Mouse (Mus musculus) hindbrain, embryonic 14.5 days (tissue): ENCODE measurements around the gene Tcea3. TPM values are rescaled to one million over a fixed set of nuclear protein-coding genes. Genes with fewer than 3 reads are reported as not detected.

Experiments
- ATAC-seq: fragments of 200-750 bp; cut with Nextera tagmentation; 2 replicates; pipeline ENCODE4 v1.8.0; 2017; ENCODE audit warnings: moderate number of reproducible peaks, mild to moderate bottlenecking, moderate TSS enrichment, moderate library complexity; ENCODE audit not compliant: low FRiP score
- DNase-seq: peaks from one replicate; pipeline ENCODE4 v3.0.0-alpha.2; 2015; ENCODE audit warnings: low spot score
- H3K27ac ChIP-seq: fragments of 300-500 bp; sonication (generic); 2 replicates; pipeline ENCODE4 v1.5.1; 2014; ENCODE audit warnings: mild to moderate bottlenecking, moderate library complexity
- H3K27me3 ChIP-seq: fragments of 300-500 bp; sonication (generic); 2 replicates; pipeline ENCODE4 v1.6.1; 2014; ENCODE audit warnings: mild to moderate bottlenecking, low read length, mixed read lengths; ENCODE audit not compliant: control insufficient read depth, insufficient read depth
- H3K36me3 ChIP-seq: fragments of 300-500 bp; sonication (generic); replicated peaks from 2 replicates; pipeline ENCODE4 v1.6.1; 2014; ENCODE audit not compliant: control insufficient read depth, insufficient read depth
- H3K4me1 ChIP-seq: fragments of 300-500 bp; sonication (generic); replicated peaks from 2 replicates; pipeline ENCODE4 v1.6.1; 2014; ENCODE audit warnings: antibody characterized with exemption, low read length, mixed read lengths; ENCODE audit not compliant: control insufficient read depth, insufficient read depth
- H3K4me2 ChIP-seq: fragments of 300-500 bp; sonication (generic); replicated peaks from 2 replicates; pipeline ENCODE4 v1.6.1; 2014; ENCODE audit warnings: mild to moderate bottlenecking, moderate library complexity
- H3K4me3 ChIP-seq: fragments of 300-500 bp; sonication (generic); replicated peaks from 2 replicates; pipeline ENCODE4 v1.5.1; 2014; ENCODE audit warnings: mild to moderate bottlenecking, low read length
- H3K9ac ChIP-seq: fragments of 300-500 bp; sonication (generic); 2 replicates; pipeline ENCODE4 v1.6.1; 2014
- H3K9me3 ChIP-seq: fragments of 300-500 bp; sonication (generic); 2 replicates; pipeline ENCODE4 v1.6.1; 2016; ENCODE audit warnings: low read length; ENCODE audit not compliant: control insufficient read depth
- WGBS: fragments of 180-500 bp; shearing (Covaris S2); extraction: QIAGEN DNeasy Blood & Tissue Kit; methylation state at CpG from one replicate; pipeline ENCODE4 v1.1.7; 2014; 5-methylcytosine and 5-hydroxymethylcytosine counted together
- polyA plus RNA-seq: library from polyadenylated mRNA; unstranded; fragments of >200 nt; fragmentation: Nextera tagmentation; extraction: Ambion mirVana; gene quantifications from 2 replicates; pipeline ENCODE4 v1.2.1, GENCODE M21; 2014

Tcea3 gene
- polyA plus RNA-seq, 1 experiment from 2014 or later: 2.0 TPM

GRCm38 (mm10) chr4:136246568-136246969 lies 960 bp upstream of the Tcea3 start:
- Histone ChIP-seq H3K4me1 (peaks cover 14% of the 10 kb centered on the region), H3K27ac (no peak overlapping the region), H3K9ac (no peak overlapping the region), H3K27me3 (peaks cover 66% of the 10 kb centered on the region), H3K36me3 (no peaks in the 10 kb centered on the region), H3K4me2 (no peak overlapping the region), H3K4me3 (no peak overlapping the region), H3K9me3 (no peaks in the 10 kb centered on the region)
- DNase-seq: no peak
- 1% methylated on average over 12 of the region's 12 CpGs for WGBS
- no peak for ATAC-seq

GRCm38 (mm10) chr4:136247386-136247728 lies 172 bp upstream of the Tcea3 start:
- ATAC-seq (no peak), DNase-seq (no peak)
- WGBS: under 1% methylated on average over 14 of the region's 14 CpGs
- H3K27me3 ChIP-seq: peaks cover 71% of the 10 kb centered on the region
- H3K4me3 ChIP-seq: peak overlapping the region; percentile 32
- H3K36me3 ChIP-seq: no peaks in the 10 kb centered on the region
- peak overlapping the region; percentile 62 for H3K4me2 ChIP-seq
- no peaks in the 10 kb centered on the region for H3K9me3 ChIP-seq
- no peak overlapping the region for H3K27ac ChIP-seq
- H3K9ac ChIP-seq: peak overlapping the region; percentile 1; the same call in 1 of the 2 replicates
- H3K4me1 ChIP-seq: peaks cover 14% of the 10 kb centered on the region

- Histone ChIP-seq H3K27ac (no peak overlapping the region), H3K4me2 (peak overlapping the region; percentile 62), H3K27me3 (peaks cover 71% of the 10 kb centered on the region), H3K4me1 (peaks cover 14% of the 10 kb centered on the region), H3K36me3 (no peaks in the 10 kb centered on the region), H3K9ac (peak overlapping the region; percentile 1; the same call in 1 of the 2 replicates), H3K4me3 (peak overlapping the region; percentile 32), H3K9me3 (no peaks in the 10 kb centered on the region)
- ATAC-seq (no peak), DNase-seq (no peak)
- under 1% methylated on average over 35 of the region's 37 CpGs for WGBS
These were observed 1.2 kb downstream of the Tcea3 start for GRCm38 (mm10) chr4:136248464-136249331.

GRCm38 (mm10) chr4:136249332-136249647 lies 1.8 kb downstream of the Tcea3 start:
- no peak for ATAC-seq
- Histone ChIP-seq H3K4me3 (no peak overlapping the region; the same call in 1 of the 2 replicates), H3K27ac (no peak overlapping the region), H3K4me2 (peak overlapping the region; percentile 62; the same call in 1 of the 2 replicates), H3K4me1 (peaks cover 14% of the 10 kb centered on the region), H3K27me3 (peaks cover 71% of the 10 kb centered on the region), H3K9ac (no peak overlapping the region), H3K9me3 (no peaks in the 10 kb centered on the region), H3K36me3 (no peaks in the 10 kb centered on the region)
- no peak for DNase-seq
- WGBS: 7% methylated on average over 11 of the region's 11 CpGs

GRCm38 (mm10) chr4:136249780-136250179 lies 2.3 kb downstream of the Tcea3 start:
- Histone ChIP-seq H3K27me3 (peaks cover 68% of the 10 kb centered on the region), H3K27ac (no peak overlapping the region), H3K36me3 (no peaks in the 10 kb centered on the region), H3K4me1 (peaks cover 14% of the 10 kb centered on the region), H3K4me3 (no peak overlapping the region), H3K9me3 (no peaks in the 10 kb centered on the region), H3K4me2 (no peak overlapping the region), H3K9ac (no peak overlapping the region)
- DNase-seq (no peak), ATAC-seq (no peak)
- WGBS: 44% methylated on average over 9 of the region's 9 CpGs

GRCm38 (mm10) chr4:136255919-136256318 lies 8.4 kb downstream of the Tcea3 start:
- Histone ChIP-seq H3K4me1 (no peaks in the 10 kb centered on the region), H3K4me2 (no peak overlapping the region), H3K27ac (no peak overlapping the region), H3K9ac (no peak overlapping the region), H3K36me3 (no peaks in the 10 kb centered on the region), H3K4me3 (no peak overlapping the region), H3K27me3 (peaks cover 12% of the 10 kb centered on the region; the same call in 1 of the 2 replicates), H3K9me3 (no peaks in the 10 kb centered on the region)
- no peak for DNase-seq
- no peak for ATAC-seq
- WGBS: 38% methylated on average over 6 of the region's 6 CpGs

GRCm38 (mm10) chr4:136256696-136257095 lies 9.2 kb downstream of the Tcea3 start:
- DNase-seq (no peak), ATAC-seq (no peak)
- Histone ChIP-seq H3K4me2 (no peak overlapping the region), H3K27me3 (peaks cover 4% of the 10 kb centered on the region; the same call in 1 of the 2 replicates), H3K36me3 (no peaks in the 10 kb centered on the region), H3K27ac (no peak overlapping the region), H3K9me3 (no peaks in the 10 kb centered on the region), H3K4me1 (no peaks in the 10 kb centered on the region), H3K9ac (no peak overlapping the region), H3K4me3 (no peak overlapping the region)
- 85% methylated on average over 10 of the region's 10 CpGs for WGBS

- no peaks in the 10 kb centered on the region for H3K36me3 ChIP-seq
- ATAC-seq (no peak), DNase-seq (no peak)
- no peaks in the 10 kb centered on the region for H3K9me3 ChIP-seq
- H3K9ac ChIP-seq: no peak overlapping the region
- 62% methylated on average over 3 of the region's 3 CpGs for WGBS
- H3K4me3 ChIP-seq: no peak overlapping the region
- no peaks in the 10 kb centered on the region for H3K27me3 ChIP-seq
- no peak overlapping the region for H3K27ac ChIP-seq
- H3K4me1 ChIP-seq: no peaks in the 10 kb centered on the region
- H3K4me2 ChIP-seq: no peak overlapping the region
These were observed 12.4 kb downstream of the Tcea3 start for GRCm38 (mm10) chr4:136259916-136260315.

GRCm38 (mm10) chr4:136260491-136261180 lies 13.1 kb downstream of the Tcea3 start:
- Histone ChIP-seq H3K4me2 (no peak overlapping the region), H3K9me3 (no peaks in the 10 kb centered on the region), H3K9ac (no peak overlapping the region), H3K4me3 (no peak overlapping the region), H3K27ac (no peak overlapping the region), H3K4me1 (no peaks in the 10 kb centered on the region), H3K36me3 (no peaks in the 10 kb centered on the region), H3K27me3 (no peaks in the 10 kb centered on the region)
- DNase-seq (peak; percentile 92), ATAC-seq (no peak; the same call in 1 of the 2 replicates)
- 42% methylated on average over 10 of the region's 10 CpGs for WGBS
